Mouse (Mus musculus) brain, embryonic 14.5 days (tissue): ENCODE data around the gene Plg.

Experiments
- CTCF ChIP-seq: fragments of 200-500 bp; IDR thresholded peaks from 2 replicates; pipeline ENCODE4 v1.5.1; 2012; ENCODE audit warnings: inconsistent platforms, mild to moderate bottlenecking, moderate library complexity, borderline replicate concordance; ENCODE audit not compliant: insufficient read depth, insufficient read length; ENCODE audit errors: extremely low read depth
- POLR2A ChIP-seq: fragments of 200-500 bp; IDR thresholded peaks from 2 replicates; pipeline ENCODE4 v1.6.1; 2012; ENCODE audit warnings: mild to moderate bottlenecking, inconsistent platforms, borderline replicate concordance; ENCODE audit not compliant: poor library complexity, insufficient read depth, insufficient read length, severe bottlenecking; ENCODE audit errors: extremely low read depth

DNA sequence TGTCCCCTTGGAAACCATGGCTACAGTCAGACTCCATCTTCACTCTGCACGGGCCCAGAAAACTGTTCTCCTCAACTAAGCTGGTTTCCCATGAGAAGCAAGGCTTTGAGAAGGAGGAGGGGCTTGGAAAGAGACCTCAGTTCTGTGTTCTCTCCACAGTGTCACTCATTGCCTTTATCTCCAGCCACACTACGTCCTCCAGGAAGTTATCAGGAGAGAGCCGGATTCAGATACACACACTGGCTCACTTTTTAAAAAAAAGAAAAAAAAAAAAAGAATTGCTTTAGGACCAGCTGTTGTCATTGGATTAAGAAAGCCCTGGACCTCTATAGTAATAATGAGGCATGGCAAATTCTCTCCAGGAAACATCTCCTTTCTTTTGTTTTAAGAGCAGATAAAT lies 48.7 kb downstream of the Plg start:
- TF ChIP-seq CTCF, result no peak
- no peak for TF ChIP-seq POLR2A
